Mouse (Mus musculus): ENCODE data around the gene Acvr1b.

GRCm38 (mm10) chr15:101175131-101175460 is 1.2 kb downstream of the Acvr1b start:
- TF ChIP-seq POLR2A (IDR thresholded peaks at IDR 0.05; ENCODE audit: borderline replicate concordance, control insufficient read depth, low read depth, low read length) (no peak), CTCF (IDR thresholded peaks at IDR 0.05; ENCODE audit: control insufficient read depth, insufficient read depth, low read length) (no peak)

All from bone marrow, adult 2 months (tissue).